Mouse (Mus musculus): Measurements from ENCODE around the gene Ndufv2. TPM values are rescaled to one million over a fixed set of nuclear protein-coding genes. Genes with fewer than 3 reads are reported as not detected.
"Not testable (repeated sequence)": the region's sequence is repeated elsewhere in the genome, so short reads cannot be mapped to it uniquely, and the experiment has no call there.

Gene Ndufv2
- polyA plus RNA-seq, 1 experiment from 2014 or later: 294 TPM

DNA sequence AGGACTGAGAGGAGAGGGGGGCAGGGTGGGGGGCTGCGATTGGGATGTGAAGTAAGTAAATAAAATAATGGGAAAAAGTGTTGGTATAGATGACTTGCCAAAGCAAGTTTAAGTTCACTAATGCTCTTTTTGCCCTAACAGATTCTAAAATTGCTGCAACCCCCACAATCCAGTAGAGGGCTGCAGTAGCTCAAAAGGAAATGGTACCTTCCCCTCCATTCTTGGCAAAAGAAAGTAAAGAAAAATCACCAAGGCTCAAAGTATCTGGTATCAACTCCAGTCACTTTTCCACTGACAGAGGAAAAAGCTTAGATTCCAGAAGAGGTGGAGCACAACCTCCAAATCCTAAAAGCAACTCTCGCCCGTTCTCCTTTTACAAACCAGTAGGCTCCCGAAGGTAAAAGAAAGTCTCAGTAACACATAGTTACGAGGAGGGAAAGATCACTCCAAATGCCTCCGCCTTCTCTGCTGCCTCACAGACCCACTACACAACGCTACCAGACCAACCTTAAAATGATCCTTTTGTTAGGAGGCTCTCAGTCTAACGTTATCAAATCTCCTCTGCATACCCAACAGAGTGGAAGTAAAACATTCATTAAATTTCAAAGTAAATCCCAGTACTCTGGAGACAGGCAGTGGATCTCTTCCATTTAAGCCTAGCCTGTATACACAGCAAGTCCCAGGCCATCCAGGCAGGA is 40.0 kb downstream of the Ndufv2 start:
- CTCF ChIA-PET: interaction anchor here (1.1 kb wide), 2 partner anchors 10 to 205 kb away, joined by 4 read pairs; no protein-coding TSS in a partner anchor
- peak; percentile 35 for TF ChIP-seq CTCF (IDR thresholded peaks at IDR 0.05)
- ATAC-seq: no peak
- no peaks in the 10 kb centered on the region for H3K27me3 ChIP-seq
- in situ Hi-C loops (cut with MboI; ENCODE audit: low pct_unique_long_range_greater_than_20kb): no loop called here
- DNase-seq (ENCODE audit: low read depth, low spot score): no peak
- POLR2A ChIA-PET: no interaction called here

DNA sequence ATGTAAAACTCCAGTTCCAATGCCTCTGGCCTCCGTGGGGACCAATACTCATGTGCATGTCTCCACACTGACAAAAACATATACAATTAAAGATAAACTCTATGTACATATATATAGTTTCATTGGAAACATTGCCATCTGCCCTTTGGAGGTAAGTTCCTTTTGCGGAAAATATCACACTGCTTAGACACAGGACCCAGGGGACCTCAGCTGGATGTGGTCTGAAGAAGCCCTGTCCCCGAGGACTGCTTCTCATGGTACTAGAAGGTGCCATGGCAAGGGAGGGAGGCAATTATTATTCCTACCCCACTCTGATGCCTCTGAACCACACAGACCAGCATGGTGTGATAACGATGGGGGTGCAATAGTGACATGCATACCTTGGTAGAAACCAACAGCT is 43.2 kb downstream of the Ndufv2 start:
- H3K27me3 ChIP-seq: no peaks in the 10 kb centered on the region
- ATAC-seq (no peak), DNase-seq (ENCODE audit: low read depth, low spot score) (no peak)
- POLR2A ChIA-PET: interaction anchor here (0.7 kb wide), 1 partner anchor 534 kb away, joined by 3 read pairs; no protein-coding TSS in a partner anchor
- in situ Hi-C loops (cut with MboI; ENCODE audit: low pct_unique_long_range_greater_than_20kb): no loop called here
- no peak for TF ChIP-seq CTCF (IDR thresholded peaks at IDR 0.05)
- CTCF ChIA-PET: interaction anchor here (0.9 kb wide), 1 partner anchor 10 kb away, joined by 3 read pairs; no protein-coding TSS in a partner anchor

- CTCF ChIA-PET: no interaction called here
- ATAC-seq: no peak
- in situ Hi-C loops (cut with MboI; ENCODE audit: low pct_unique_long_range_greater_than_20kb): no loop called here
- TF ChIP-seq CTCF (IDR thresholded peaks at IDR 0.05): no peak
- POLR2A ChIA-PET: interaction anchor here (0.7 kb wide), 1 partner anchor 16 kb away, joined by 3 read pairs; no protein-coding TSS in a partner anchor
- no peak for DNase-seq (ENCODE audit: low read depth, low spot score)
- H3K27me3 ChIP-seq: no peaks in the 10 kb centered on the region
Measured at GRCm38 (mm10) chr17:66057145-66057544, 44.2 kb downstream of the Ndufv2 start.

DNA sequence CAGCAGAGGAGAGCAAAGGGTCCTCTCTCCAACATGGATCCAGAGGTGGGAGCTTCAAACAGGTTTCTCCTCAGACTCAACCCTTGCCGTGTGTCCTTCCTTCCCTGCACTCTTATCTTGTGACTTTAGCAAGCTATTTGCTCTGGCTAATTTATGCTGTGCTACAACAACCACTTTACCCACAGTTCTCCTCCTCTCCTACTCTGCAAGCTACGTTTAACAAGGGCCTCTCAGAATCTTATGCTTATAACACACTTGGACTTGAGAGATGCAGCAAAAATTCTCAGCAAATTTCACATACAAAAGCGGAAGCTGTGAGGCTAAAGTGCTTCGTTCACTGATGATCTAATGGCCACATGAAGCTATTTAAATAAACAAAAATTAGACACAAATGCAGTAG is 48.0 kb downstream of the Ndufv2 start:
- no peak for TF ChIP-seq CTCF (IDR thresholded peaks at IDR 0.05)
- no peak for DNase-seq (ENCODE audit: low read depth, low spot score)
- POLR2A ChIA-PET: no interaction called here
- in situ Hi-C loops (cut with MboI; ENCODE audit: low pct_unique_long_range_greater_than_20kb): no loop called here
- ATAC-seq: no peak
- no peaks in the 10 kb centered on the region for H3K27me3 ChIP-seq
- CTCF ChIA-PET: interaction anchor here (1.0 to 1.6 kb wide), 5 partner anchors 12 to 54 kb away, joined by 3 to 4 read pairs (median 3); partner anchors contain the start of gene Ndufv2

- in situ Hi-C loops (cut with MboI; ENCODE audit: low pct_unique_long_range_greater_than_20kb): no loop called here
- no peak for TF ChIP-seq CTCF (IDR thresholded peaks at IDR 0.05)
- ChIA-PET CTCF (no interaction called here), POLR2A (no interaction called here)
- no peaks in the 10 kb centered on the region for H3K27me3 ChIP-seq
- ATAC-seq (no peak), DNase-seq (ENCODE audit: low read depth, low spot score) (no peak)
Measured at GRCm38 (mm10) chr17:66048795-66049194, 52.6 kb downstream of the Ndufv2 start.

GRCm38 (mm10) chr17:66048199-66048598 is 53.2 kb downstream of the Ndufv2 start:
- DNase-seq (ENCODE audit: low read depth, low spot score) (no peak), ATAC-seq (no peak)
- TF ChIP-seq CTCF (IDR thresholded peaks at IDR 0.05): no peak
- in situ Hi-C loops (cut with MboI; ENCODE audit: low pct_unique_long_range_greater_than_20kb): no loop called here
- no peaks in the 10 kb centered on the region for H3K27me3 ChIP-seq
- CTCF ChIA-PET: no interaction called here
- POLR2A ChIA-PET: no interaction called here

DNA sequence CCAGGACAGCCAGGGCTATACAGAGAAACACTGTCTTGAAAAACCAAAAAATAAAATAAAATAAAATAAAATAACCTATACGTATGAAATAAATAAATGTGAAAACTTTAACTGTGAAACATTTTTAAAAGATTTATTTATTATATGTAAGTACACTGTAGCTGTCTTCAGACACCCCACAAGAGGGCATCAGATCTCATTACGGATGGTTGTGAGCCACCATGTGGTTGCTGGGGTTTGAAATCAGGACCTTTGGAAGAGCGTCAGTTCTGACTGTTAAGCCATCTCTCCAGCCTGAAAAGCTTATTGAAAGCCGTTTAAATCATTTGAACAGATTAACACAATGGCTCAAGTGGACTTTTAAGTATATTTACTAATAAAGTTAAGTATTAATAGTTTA is 57.7 kb downstream of the Ndufv2 start:
- CTCF ChIA-PET; ATAC-seq; POLR2A ChIA-PET; H3K27me3 ChIP-seq; DNase-seq (ENCODE audit: low read depth, low spot score); in situ Hi-C loops (cut with MboI; ENCODE audit: low pct_unique_long_range_greater_than_20kb): not testable (repeated sequence)
- TF ChIP-seq CTCF (IDR thresholded peaks at IDR 0.05): peak; percentile 51

- H3K27me3 ChIP-seq: no peaks in the 10 kb centered on the region
- TF ChIP-seq CTCF (IDR thresholded peaks at IDR 0.05): no peak
- DNase-seq (ENCODE audit: low read depth, low spot score): no peak
- ChIA-PET POLR2A (no interaction called here), CTCF (interaction anchor here (1.5 kb wide), 1 partner anchor 10 kb away, joined by 4 read pairs; no protein-coding TSS in a partner anchor)
- in situ Hi-C loops (cut with MboI; ENCODE audit: low pct_unique_long_range_greater_than_20kb): no loop called here
- no peak for ATAC-seq
Measured at GRCm38 (mm10) chr17:66041020-66041419, 60.3 kb downstream of the Ndufv2 start.

DNA sequence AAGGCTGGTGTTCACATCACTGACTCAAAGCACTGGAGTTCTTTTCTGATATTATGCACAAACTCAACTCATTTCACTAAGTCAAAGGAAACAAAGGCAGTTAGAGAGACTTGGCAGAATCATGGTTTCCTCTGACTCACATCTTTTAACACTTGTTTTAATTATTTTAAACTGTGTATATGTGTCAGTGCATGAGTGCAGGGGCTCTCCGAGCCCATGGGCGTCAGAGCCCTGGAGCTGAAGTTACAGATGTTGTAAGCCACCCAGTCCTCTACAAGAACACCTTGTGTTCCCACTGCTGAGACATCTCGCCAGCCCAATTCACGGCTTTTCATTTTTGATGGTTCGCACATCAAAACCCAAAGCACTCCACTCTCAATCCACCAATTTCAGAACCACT is 68.1 kb downstream of the Ndufv2 start:
- in situ Hi-C loops (cut with MboI; ENCODE audit: low pct_unique_long_range_greater_than_20kb): no loop called here
- POLR2A ChIA-PET: interaction anchor here (1.2 kb wide), 1 partner anchor 61 kb away, joined by 3 read pairs; no protein-coding TSS in a partner anchor
- ATAC-seq (no peak), DNase-seq (ENCODE audit: low read depth, low spot score) (no peak)
- CTCF ChIA-PET: interaction anchor here (1.5 kb wide), 1 partner anchor 10 kb away, joined by 3 read pairs; no protein-coding TSS in a partner anchor
- no peak for TF ChIP-seq CTCF (IDR thresholded peaks at IDR 0.05)
- H3K27me3 ChIP-seq: no peaks in the 10 kb centered on the region

DNA sequence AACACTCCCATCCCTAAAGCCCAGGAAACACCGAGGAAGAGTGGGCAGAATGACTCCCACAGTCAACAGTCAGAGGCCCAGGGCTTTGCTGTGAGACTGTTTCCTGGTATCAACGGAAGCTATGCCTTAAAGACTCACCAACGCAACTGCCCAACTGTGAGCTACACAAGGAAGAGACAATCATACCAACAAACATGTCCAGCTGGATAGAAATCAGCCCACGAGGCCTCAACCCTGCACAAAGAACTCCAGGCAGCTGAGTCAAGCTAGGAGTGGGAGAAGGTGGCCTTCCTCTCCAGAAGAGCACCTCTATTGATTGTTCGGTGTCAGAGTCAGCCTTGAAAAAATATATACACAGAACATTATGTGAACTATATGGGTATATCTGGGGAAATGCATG is 69.4 kb downstream of the Ndufv2 start:
- in situ Hi-C loops (cut with MboI; ENCODE audit: low pct_unique_long_range_greater_than_20kb): no loop called here
- DNase-seq (ENCODE audit: low read depth, low spot score): no peak
- no peak for TF ChIP-seq CTCF (IDR thresholded peaks at IDR 0.05)
- CTCF ChIA-PET: interaction anchor here (0.9 kb wide), 1 partner anchor 39 kb away, joined by 3 read pairs; no protein-coding TSS in a partner anchor
- H3K27me3 ChIP-seq: no peaks in the 10 kb centered on the region
- no peak for ATAC-seq
- POLR2A ChIA-PET: interaction anchor here (0.7 to 1.2 kb wide), 2 partner anchors 13 to 60 kb away, joined by 3 read pairs; no protein-coding TSS in a partner anchor

Other genes with a start within 250 kb of the Ndufv2 start
- gene Ralbp1, start 215.8 kb downstream of the Ndufv2 start, polyA plus RNA-seq (2021): 65.8 TPM
- gene Twsg1, start 150.3 kb downstream of the Ndufv2 start, polyA plus RNA-seq (2021): 162 TPM
- gene Ankrd12, start 24.5 kb downstream of the Ndufv2 start, polyA plus RNA-seq (2021): 20.4 TPM
- 57.7 TPM for gene Washc1, start 10.0 kb upstream of the Ndufv2 start, polyA plus RNA-seq (2021)
- gene Ddx11, start 22.0 kb upstream of the Ndufv2 start, polyA plus RNA-seq (2021): 12.7 TPM

Data from Patski (cell line).